Mouse (Mus musculus): Measurements from ENCODE around the gene Arid3a. TPM values are rescaled to one million over a fixed set of nuclear protein-coding genes. Genes with fewer than 3 reads are reported as not detected.

The Arid3a gene
- polyA plus RNA-seq, 1 experiment = 2.9 TPM

DNA sequence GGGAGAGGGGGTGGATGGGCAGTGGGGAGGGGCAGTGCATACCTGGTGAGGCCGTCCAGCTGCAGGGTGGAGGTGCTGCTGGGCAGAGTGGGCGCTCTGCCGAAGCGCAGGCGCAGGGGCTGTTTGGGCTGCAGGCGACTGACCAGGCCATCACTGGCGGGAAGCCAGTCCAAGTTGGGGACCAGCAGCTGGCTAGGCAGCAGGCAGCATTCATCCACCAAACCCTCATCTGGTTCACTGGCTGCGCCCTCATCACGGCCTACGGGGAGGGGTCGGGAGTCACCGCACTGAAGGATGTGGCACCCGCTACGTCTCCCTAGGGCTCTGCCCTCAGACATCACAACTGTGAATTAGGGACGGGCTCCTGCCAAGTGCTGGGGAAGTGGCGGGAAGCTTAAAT lies 30.5 kb upstream of the Arid3a start:
- H3K27ac ChIP-seq (replicated peaks; ENCODE audit: low read depth, low read length) = no peak overlapping the region
- H3K4me3 ChIP-seq (ENCODE audit: insufficient read depth, low read depth, low read length) = no peak overlapping the region
- no peaks in the 10 kb centered on the region; the same call in 1 of the 2 replicates for H3K4me1 ChIP-seq (ENCODE audit: control insufficient read depth, insufficient read depth, insufficient read length, low read length)

DNA sequence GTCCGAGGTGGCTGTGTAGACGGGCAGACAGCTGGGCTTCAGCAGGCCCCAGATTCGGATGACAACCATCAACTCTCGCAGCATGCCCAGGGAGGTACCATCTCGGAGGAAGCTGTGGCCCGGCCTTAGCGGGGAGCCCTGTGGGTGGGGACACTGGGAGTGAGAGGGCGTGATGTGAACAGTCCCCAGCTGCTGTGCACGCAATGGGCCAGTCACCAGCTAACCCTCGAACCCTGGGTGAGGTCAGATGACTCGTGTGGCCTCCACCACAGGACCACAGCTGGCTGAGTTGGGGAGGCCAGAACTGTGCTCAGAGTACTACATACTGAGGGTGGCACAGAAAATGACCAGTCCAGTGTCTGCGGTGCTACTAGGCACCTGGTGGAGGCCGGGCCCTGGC lies 30.0 kb upstream of the Arid3a start:
- Histone ChIP-seq H3K27ac (replicated peaks; ENCODE audit: low read depth, low read length) (no peak overlapping the region), H3K4me1 (ENCODE audit: control insufficient read depth, insufficient read depth, insufficient read length, low read length) (no peaks in the 10 kb centered on the region; the same call in 1 of the 2 replicates)

DNA sequence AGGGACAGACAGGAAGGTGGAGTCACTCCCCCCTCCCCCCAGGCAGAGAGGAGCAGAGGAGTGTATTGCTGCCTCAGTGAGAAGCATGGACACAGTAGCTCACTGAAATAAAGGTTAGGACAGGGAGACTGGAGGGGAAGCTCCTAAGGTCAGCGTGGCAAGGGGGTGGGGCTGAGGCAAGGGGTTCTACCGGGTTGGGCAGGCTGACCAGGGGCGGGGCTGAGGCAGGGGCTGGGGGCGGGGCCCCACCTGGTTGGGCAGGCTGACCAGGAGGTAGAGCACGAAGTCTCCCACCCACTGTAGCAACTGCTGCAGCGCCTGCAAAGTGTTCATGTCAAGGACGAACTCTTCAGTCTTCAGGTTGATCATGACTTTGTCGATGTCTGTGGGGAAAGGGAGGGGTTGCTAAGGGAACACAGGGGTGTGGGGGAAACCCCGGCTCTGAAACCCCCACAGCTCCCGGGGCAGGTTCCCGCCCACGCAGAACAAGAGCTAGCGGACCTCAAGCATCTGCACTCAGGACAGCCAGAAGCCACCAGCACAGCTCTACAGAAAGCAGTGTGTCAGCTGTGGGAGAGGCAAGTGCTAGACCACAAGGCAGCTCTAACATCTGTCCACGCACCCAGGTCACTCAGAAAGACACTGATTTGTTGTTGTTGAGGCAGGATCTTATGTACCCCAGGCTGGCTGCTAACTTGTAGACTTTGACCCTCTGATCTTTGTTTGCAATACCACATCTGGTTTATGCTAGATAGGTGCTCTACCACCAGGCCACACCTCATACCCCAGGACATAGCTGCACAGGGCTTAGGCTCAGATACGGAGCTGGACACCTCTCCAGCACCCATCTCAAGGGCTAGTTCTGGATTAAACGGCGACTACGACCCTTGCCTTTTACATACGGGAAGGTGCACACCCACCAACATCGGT lies 29.3 kb upstream of the Arid3a start:
- no peaks in the 10 kb centered on the region; the same call in 1 of the 2 replicates for H3K4me1 ChIP-seq (ENCODE audit: control insufficient read depth, insufficient read depth, insufficient read length, low read length)
- H3K27ac ChIP-seq (replicated peaks; ENCODE audit: low read depth, low read length) = no peak overlapping the region
- no peak overlapping the region for H3K4me3 ChIP-seq (ENCODE audit: insufficient read depth, low read depth, low read length)

More for the DNA sequence above, 30.0 kb upstream of the Arid3a start:
- H3K4me3 ChIP-seq (ENCODE audit: insufficient read depth, low read depth, low read length) = no peak overlapping the region

- Histone ChIP-seq H3K4me1 (ENCODE audit: control insufficient read depth, insufficient read depth, insufficient read length, low read length) (no peaks in the 10 kb centered on the region), H3K27ac (replicated peaks; ENCODE audit: low read depth, low read length) (no peak overlapping the region), H3K4me3 (ENCODE audit: insufficient read depth, low read depth, low read length) (no peak overlapping the region)
Measured at GRCm38 (mm10) chr10:79900951-79901410, 25.9 kb upstream of the Arid3a start.

DNA sequence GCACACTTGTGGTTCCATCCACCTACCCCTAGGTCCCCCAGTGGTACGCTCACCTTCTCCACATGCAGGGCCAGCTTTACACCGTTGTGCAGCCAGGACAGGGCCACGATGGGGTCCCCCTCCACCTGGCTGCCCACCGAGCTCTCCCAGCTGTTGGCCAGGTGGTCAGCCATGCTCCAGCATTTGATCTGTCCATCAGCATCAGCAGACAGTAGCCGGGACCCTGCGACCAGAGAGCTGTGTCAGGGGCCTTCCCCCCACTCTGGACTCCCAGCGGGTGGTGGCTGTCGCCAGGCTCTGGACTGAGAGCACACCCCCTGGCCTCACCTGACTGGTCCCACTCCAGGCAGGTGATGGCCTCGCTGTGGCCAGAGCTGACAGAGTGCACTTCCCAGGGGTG lies 20.1 kb upstream of the Arid3a start:
- Histone ChIP-seq H3K27ac (replicated peaks; ENCODE audit: low read depth, low read length) (no peak overlapping the region), H3K4me1 (ENCODE audit: control insufficient read depth, insufficient read depth, insufficient read length, low read length) (no peaks in the 10 kb centered on the region), H3K4me3 (ENCODE audit: insufficient read depth, low read depth, low read length) (no peak overlapping the region)

GRCm38 (mm10) chr10:79907415-79907814 lies 19.4 kb upstream of the Arid3a start:
- Histone ChIP-seq H3K27ac (replicated peaks; ENCODE audit: low read depth, low read length) (no peak overlapping the region), H3K4me1 (ENCODE audit: control insufficient read depth, insufficient read depth, insufficient read length, low read length) (no peaks in the 10 kb centered on the region), H3K4me3 (ENCODE audit: insufficient read depth, low read depth, low read length) (no peak overlapping the region)

DNA sequence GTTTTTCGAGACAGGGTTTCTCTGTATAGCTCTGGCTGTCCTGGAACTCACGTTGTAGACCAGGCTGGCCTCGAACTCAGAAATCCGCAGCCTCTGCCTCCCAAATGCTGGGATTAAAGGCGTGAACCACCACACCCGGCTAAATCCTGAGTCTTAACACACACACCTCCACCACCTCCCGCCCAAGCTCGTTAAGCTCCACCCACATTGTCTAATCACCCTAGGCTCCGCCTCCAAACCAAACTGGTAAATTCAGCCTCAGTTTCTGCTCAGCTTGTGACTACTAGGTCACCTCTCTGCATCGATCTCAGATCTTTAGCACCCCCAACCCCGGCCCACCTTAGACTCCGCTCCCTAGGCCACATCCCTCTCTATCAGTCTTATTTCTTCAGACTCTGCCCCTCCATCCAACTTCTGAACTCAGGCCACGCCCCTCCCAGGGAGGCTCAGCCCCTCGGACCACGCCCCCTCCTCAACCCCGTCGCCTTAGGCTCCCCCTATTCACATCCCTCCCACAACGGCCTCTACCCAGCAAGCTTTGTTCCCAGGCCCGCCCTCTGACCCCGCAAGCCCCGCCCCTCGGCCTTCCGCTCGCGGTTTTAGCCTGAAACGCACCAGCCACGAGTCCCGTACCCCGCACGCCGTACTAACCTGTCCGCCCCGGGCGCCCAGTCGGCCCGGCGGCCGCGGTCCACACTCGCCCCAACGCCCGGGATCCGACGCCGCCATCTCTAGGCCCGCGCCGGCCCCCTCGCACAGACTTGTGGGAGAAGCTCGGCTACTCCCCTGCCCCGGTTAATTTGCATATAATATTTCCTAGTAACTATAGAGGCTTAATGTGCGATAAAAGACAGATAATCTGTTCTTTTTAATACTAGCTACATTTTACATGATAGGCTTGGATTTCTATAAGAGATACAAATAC lies 18.4 kb upstream of the Arid3a start, which contains the start of gene Med16:
Gene Med16, minus strand, starts transcription at position 757 of the 925 bp plus-strand sequence.
- peak within 1 kb of the TSS; percentile 99 for H3K27ac ChIP-seq (replicated peaks; ENCODE audit: low read depth, low read length)
- peak within 1 kb of the TSS; percentile 96 for H3K4me3 ChIP-seq (ENCODE audit: insufficient read depth, low read depth, low read length)
- no peaks in the 10 kb centered on the region for H3K4me1 ChIP-seq (ENCODE audit: control insufficient read depth, insufficient read depth, insufficient read length, low read length)

DNA sequence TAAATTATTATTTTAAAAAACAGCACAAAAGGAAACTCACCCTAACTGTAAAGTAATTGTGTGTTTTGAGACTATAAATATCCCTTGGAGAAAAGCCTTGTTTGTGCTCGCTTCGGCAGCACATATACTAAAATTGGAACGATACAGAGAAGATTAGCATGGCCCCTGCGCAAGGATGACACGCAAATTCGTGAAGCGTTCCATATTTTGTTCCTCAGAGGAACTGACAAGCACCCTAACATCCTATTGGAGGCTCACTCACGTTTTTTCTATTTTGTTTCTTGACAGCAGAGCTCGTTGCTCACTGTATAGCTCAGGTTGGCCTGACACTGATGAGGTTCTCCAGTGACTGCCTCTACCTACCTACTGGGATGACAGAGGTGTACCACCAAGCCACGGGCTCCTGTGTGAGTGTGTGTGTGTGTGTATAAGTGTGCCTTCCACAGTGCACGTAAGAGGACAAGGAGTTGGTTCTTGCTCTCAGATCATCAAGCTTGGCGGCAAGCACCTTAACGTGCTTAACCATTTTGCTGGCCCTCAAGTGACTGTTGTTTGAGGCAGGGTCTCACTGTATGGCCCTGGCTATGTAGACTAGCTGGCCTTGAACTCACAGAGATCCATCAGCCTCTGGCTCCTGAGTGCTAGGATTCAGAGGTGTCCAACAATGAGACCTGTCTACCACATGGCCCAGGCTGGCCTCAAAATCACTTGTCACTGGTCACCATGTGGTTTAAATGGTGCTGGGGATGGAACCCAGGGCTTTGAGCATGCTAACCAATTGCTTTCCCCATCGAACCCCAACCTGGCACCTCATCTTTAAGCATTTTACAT lies 17.5 kb upstream of the Arid3a start:
- Histone ChIP-seq H3K4me1 (ENCODE audit: control insufficient read depth, insufficient read depth, insufficient read length, low read length) (no peaks in the 10 kb centered on the region; the same call in 1 of the 2 replicates), H3K4me3 (ENCODE audit: insufficient read depth, low read depth, low read length) (no peak overlapping the region), H3K27ac (replicated peaks; ENCODE audit: low read depth, low read length) (0 out of 2 replicates have a peak overlapping the region, but pooled peaks have one; percentile 3)

DNA sequence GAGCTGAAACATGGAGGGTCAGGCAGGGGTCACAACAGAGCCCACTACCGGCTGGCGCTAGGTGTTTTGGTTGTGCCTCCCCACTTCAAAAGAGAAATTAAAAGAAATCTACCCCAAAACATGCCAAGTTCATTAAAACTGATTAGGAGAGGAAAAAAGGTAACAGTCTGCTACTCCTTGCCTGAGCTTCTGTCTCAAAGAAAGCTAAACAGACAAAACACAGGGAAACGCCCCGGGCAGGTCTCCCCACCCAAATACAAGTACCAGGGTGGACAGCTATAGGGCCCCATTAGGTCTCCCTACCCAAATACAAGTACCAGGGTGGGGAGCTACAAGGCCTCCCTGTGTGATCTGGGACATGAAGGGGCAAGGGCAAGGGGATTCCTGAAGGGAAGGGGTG lies 16.3 kb upstream of the Arid3a start, which contains the start of gene Gm26602:
Gene Gm26602, plus strand, starts transcription at position 301 of the 400 bp plus-strand sequence.
- Histone ChIP-seq H3K4me3 (ENCODE audit: insufficient read depth, low read depth, low read length) (no peak within 1 kb of the TSS), H3K4me1 (ENCODE audit: control insufficient read depth, insufficient read depth, insufficient read length, low read length) (peaks cover 7% of the 10 kb centered on the region), H3K27ac (replicated peaks; ENCODE audit: low read depth, low read length) (no peak within 1 kb of the TSS)

GRCm38 (mm10) chr10:79912412-79912811 lies 14.4 kb upstream of the Arid3a start:
- Histone ChIP-seq H3K4me3 (ENCODE audit: insufficient read depth, low read depth, low read length) (no peak overlapping the region), H3K4me1 (ENCODE audit: control insufficient read depth, insufficient read depth, insufficient read length, low read length) (peaks cover 13% of the 10 kb centered on the region), H3K27ac (replicated peaks; ENCODE audit: low read depth, low read length) (no peak overlapping the region)

GRCm38 (mm10) chr10:79914131-79914947 lies 12.5 kb upstream of the Arid3a start:
- H3K27ac ChIP-seq (replicated peaks; ENCODE audit: low read depth, low read length) = no peak overlapping the region
- peaks cover 13% of the 10 kb centered on the region for H3K4me1 ChIP-seq (ENCODE audit: control insufficient read depth, insufficient read depth, insufficient read length, low read length)
- no peak overlapping the region for H3K4me3 ChIP-seq (ENCODE audit: insufficient read depth, low read depth, low read length)

GRCm38 (mm10) chr10:79914948-79915596 lies 11.8 kb upstream of the Arid3a start:
- Histone ChIP-seq H3K4me1 (ENCODE audit: control insufficient read depth, insufficient read depth, insufficient read length, low read length) (peaks cover 13% of the 10 kb centered on the region), H3K4me3 (ENCODE audit: insufficient read depth, low read depth, low read length) (0 out of 2 replicates have a peak overlapping the region, but pooled peaks have one; percentile 8), H3K27ac (replicated peaks; ENCODE audit: low read depth, low read length) (no peak overlapping the region)

- Histone ChIP-seq H3K4me3 (ENCODE audit: insufficient read depth, low read depth, low read length) (peak overlapping the region; percentile 88), H3K27ac (replicated peaks; ENCODE audit: low read depth, low read length) (peak overlapping the region; percentile 48; the same call in 1 of the 2 replicates), H3K4me1 (ENCODE audit: control insufficient read depth, insufficient read depth, insufficient read length, low read length) (peaks cover 13% of the 10 kb centered on the region)
Measured at GRCm38 (mm10) chr10:79916081-79916480, 10.8 kb upstream of the Arid3a start.

Data from brown adipose tissue, adult 24 weeks (tissue).